12 mouse cellular contexts compared by ENCODE assay signal in genomic region chr7:87716393-87716792, GRCm38 (mm10).
A peak's percentile ranks its signal among the peaks of the same experiment; 100 is the strongest.
DNase-seq lines count a peak whose midpoint lies in the region.
"Had no signal": no experiment of that assay in that cellular context is flagged by ENCODE, and none has a peak within 500 bp of the region (broad histone marks: within the 10 kb centered on the region; RNA-seq: fewer than 3 reads in every experiment).

No protein-coding gene starts in this region.

- peak; percentile 25 to 78 for DNase-seq in frontal cortex, adult 2 months (ENCODE audit: extremely low spot score in 1 of 2, low spot score in 1 of 2)
- DNase-seq in frontal cortex, postnatal 14 days (ENCODE audit: low spot score in 2 of 2) = no peak
- DNase-seq in left cerebral cortex, adult 11 months (ENCODE audit: low spot score) = peak; percentile 27
- no peak for DNase-seq in left cerebral cortex, adult 9 months (ENCODE audit: low spot score in 2 of 2)
- DNase-seq in right cerebral cortex, adult 2 months (ENCODE audit: low spot score in 2 of 2) = peak; percentile 40 to 41
- no peak for DNase-seq in right cerebral cortex, postnatal 14 days
- DNase-seq in gastrocnemius, postnatal 4 days (ENCODE audit: low spot score in 2 of 2) = no peak
- DNase-seq: cerebellum, adult 11 months; gastrocnemius, postnatal 14 days; kidney, adult 18-20 months; spleen, adult 18-20 months; thymus, postnatal 36 days had no signal

Comparison
In these comparisons a context has a peak if more than half of its experiments do, and no peak if none do; other contexts are left out.
1. DNase-seq: peak in frontal cortex, adult 2 months (2 of 2), left cerebral cortex, adult 11 months (single experiment) and right cerebral cortex, adult 2 months (2 of 2); none in frontal cortex, postnatal 14 days (0 of 2), left cerebral cortex, adult 9 months (0 of 2), right cerebral cortex, postnatal 14 days (single experiment) and gastrocnemius, postnatal 4 days (0 of 2).